Mouse (Mus musculus) urinary bladder, postnatal 10 days (tissue): ENCODE data around the gene Coro1b.
"Not testable (repeated sequence)": the region's sequence is repeated elsewhere in the genome, so short reads cannot be mapped to it uniquely, and the experiment has no call there.

ENCODE experiments used
- DNase-seq: peaks from one replicate; pipeline ENCODE4 v3.0.0; 2022; ENCODE audit warnings: low spot score

Gene Coro1b

DNA sequence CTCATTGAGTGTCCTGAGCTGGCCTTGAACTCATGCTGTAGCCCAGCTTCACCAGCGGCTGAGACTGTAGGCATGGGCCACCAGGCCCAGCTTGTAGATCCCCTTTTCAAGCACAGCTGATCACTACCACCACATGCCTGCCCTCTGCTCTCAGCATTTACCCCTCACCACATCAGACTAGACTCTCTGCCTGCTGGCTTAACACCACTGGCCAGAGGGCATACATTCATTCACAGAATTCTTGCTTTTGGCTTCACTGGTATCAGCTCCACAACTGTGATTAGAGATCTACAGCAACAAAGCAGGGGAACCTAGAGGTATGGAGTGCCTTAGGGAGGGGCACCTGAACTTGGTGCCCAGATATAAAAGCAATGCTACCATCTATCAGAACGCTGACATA, 27.9 kb upstream of the Coro1b start:
- no peak for DNase-seq

DNA sequence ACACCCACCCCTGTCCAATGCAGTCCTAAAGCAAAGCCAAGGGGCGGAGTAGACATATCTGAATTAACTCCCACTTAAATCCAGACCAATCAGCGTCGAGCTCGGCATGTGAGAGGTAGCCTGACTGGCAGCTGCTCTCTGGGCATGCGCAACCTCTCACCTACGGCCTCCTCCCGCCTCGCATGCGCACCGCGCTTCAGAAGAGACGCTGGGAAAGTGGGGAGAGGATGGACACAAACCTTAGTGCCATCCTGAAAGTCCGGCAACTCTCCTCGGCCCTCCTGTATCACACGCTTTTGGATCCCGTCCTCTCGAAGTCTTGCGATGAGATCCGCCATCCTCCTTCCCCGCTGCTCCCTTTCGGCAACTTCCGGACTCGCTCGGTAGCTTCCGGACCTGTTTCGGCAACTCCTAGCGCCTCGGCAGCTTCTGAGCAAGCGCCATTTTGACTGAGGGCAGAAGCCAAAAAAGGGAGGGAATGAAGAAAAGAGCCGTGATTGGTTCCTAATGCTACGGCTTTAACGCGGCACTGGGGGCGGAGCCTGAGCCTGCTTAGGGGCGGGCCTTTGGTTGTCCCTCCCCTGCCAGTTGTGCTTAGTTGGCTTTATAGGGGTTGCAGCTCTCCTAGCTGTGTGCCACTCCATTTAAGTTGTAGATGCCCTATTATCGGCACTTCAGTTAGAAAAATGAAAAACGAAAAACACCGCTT, 27.2 kb upstream of the Coro1b start:
- peak; percentile 93 for DNase-seq

DNA sequence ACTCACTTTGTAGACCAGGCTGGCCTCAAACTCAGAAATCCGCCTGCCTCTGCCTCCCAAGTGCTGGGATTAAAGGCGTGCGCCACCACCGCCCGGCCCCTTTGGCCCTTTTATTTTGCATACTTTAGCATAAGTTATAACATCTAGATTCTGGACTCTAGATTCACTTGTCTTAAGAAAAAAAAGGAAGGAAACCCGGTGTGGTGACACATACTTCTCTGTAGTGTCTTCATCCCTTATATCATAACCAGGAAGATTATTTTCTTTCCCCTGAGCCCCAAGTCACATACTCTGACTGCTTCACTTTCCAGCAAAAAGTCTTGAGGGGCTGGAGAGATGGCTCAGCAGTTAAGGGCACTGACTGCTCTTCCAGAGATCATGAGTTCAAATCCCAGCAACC, 26.5 kb upstream of the Coro1b start:
- not testable (repeated sequence) for DNase-seq

DNA sequence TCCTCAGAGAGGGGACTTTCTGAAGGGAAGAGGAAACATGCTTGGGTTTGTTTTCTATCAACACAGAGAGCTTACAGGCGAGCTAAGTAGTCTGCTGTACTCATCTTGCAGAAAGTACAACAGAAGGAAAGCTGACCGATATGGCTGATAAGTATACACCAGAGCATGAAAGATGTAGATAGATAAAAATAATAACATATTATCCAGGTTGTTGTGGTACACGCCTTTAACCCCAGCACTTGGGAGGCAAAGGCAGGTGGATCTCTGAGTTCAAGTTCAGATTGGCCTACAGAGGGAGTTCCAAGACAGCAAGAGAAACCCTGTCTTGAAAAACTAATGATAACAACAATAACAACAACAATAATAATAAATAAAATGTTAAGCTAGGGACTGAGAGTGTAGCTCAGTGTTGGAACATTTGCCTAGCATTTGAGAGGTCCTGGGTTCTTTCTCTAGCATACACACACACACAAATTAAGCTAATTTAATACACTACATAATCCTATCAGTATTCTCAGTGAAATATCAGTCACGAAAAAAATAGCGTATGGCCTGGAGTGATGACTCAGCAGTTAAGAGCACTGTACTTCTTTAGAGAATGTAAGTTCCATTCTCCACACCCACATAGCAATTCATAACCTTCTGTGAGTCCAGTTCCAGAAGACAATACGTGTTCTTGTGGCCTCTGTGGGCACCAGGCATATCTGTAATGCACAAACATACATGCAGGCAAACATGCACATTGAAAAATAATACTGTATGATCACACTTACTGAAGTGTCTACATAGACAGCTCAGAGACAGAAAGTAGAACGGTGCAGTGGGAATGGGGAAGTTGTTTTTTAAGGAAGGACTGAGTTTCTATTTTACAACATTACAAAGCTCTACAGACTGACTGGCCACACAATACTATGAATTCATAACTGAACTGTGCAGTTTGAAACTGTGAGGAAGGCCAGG, 25.7 kb upstream of the Coro1b start:
- no peak for DNase-seq

DNA sequence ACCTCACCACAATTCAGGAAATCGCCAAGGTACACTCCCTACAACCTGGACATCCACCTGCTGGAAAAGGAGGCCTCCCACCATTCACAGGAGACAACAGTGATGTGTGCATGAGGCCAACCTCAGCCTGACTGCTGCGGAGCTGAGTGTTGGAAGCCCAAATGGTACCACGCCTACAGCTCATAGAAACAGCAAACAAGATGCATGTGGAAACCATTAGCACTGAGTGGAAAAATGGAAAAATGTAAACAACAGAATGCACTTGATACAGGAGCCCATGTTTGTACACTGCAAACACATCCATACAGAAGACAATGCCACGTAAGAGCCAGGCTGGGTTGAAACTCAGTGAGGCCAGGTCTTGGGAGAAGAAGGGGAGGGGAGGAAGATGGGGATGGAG, 24.0 kb upstream of the Coro1b start:
- DNase-seq: no peak

DNA sequence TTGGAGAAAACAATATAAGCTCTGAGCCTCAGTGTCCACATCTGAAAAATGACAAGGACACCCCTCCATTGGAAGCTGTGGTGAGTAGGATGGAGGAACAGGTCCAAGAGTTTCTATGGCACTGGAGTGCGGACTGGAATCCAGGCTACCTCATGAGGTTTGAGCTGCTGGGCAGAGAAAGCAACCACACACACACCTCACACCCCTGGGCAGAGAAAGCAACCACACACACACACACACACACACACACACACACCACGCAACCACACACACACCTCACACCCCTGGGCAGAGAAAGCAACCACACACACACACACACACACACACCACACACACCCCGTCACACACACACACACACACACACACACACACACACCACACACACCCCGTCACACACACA, 23.2 kb upstream of the Coro1b start:
- DNase-seq: not testable (repeated sequence)

DNA sequence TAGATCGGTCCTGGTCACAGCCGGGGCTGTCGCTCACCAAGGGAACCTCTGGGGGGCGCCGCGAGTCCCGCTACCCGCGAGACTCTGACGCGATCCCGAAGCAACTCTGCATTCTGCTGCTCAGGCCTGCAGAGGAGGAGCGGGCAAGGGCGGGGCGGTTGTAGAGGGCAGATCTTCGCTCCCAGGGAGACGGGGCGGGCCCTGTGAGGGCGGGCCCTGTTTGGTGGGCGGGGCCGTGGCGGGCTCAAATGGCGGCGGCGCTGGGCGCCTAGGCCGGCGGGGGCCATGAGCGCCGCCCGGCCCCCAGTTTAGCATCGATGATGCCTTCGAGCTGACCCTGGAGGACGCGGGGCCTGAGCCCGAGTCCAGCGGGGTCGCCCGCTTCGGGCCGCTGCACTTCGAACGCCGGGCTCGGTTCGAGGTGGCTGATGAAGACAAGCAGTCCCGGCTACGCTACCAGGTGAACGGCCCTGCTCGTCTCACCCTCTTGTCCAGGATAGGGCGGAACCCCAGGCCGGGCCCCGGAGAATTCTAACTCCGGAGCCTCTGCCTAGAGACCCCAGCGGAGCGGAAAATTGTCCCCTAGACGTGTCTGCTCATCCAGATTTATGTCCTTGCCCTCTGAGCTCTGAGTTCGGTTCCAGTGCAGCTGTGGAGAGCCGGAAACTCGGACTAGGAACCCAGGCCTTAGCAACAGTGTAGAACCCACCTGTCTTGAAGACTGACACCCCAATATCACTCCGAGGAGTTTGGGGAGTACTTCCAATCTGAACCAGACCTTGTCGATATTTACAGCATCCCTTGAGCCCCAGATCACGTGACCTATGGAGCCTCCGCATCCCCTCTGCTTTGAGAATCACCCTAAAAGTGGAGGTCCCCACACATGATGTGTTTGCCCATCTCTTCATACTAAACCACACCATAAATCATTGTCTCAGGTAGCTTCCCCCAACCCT, 22.4 kb upstream of the Coro1b start, which contains the start of gene Aip:
TSS of gene Aip (minus strand) at position 118 of the 956 bp plus-strand sequence.
- DNase-seq: peak; percentile 90

- DNase-seq: no peak
Measured at GRCm38 (mm10) chr19:4126759-4127495, 21.5 kb upstream of the Coro1b start.

DNA sequence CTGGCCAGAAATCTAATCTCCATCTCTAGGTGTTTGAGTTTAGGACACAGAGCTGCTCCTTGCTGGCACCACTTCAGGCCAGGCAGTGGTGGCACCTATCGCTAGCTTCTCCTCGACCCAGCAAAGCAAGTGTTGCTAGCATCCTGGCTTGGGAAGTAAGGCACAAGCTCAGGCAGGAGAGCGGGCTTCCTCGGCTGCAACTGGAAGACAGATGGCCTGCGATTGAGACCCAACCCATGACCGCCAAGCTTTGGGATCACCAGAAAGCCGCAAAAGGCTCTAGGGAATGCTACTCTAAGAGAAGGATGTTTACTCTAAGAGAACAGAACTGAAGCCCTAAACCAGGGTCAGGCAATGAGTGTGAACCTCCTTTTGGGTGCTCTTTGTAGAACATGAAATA, 19.0 kb upstream of the Coro1b start:
- no peak for DNase-seq

DNA sequence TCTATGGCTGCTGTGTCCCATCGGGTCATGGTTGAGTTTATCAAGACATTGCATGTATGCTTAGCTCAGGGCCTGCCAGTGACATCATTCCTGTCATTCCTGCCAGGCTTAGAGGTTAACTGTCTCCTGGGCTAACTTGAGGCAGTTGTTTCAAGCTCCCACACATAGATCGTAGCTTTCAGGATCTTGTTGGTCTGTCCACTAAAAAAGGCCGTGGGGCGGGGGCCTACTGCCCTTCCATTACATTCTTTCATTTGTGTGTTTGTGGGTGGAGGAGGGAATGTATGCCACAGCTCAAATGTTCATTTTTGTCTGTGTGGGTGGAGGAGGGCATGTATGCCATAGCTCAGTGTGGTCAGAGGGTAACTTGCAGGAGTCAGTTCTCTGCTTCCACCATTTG, 18.3 kb upstream of the Coro1b start:
- no peak for DNase-seq

- no peak for DNase-seq
Measured at GRCm38 (mm10) chr19:4131075-4131474, 17.3 kb upstream of the Coro1b start.

- no peak for DNase-seq
Measured at GRCm38 (mm10) chr19:4131768-4132167, 16.7 kb upstream of the Coro1b start.

- DNase-seq: no peak
Measured at GRCm38 (mm10) chr19:4134354-4134753, 14.1 kb upstream of the Coro1b start.

- DNase-seq: not testable (repeated sequence)
Measured at GRCm38 (mm10) chr19:4135229-4135962, 13.0 kb upstream of the Coro1b start.

DNA sequence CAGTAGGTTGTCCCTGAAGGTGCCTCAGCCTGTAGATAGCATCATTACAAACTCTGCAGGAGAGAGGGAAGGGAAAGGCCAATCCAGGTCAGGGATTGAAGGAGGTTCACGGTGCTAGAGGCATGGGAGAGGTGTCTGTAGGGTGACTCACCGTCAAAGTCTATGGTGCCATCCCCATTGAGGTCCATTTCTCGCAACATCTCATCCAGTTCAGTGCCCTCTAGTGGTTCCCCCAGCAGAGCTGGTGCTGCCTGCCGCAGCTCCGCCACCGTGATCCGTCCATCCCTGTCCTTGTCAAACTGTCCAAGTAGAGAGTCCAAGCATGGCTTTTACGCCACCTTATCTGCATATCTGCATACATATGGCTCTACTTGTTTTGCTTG, 12.5 kb upstream of the Coro1b start:
- DNase-seq: not testable (repeated sequence)

DNA sequence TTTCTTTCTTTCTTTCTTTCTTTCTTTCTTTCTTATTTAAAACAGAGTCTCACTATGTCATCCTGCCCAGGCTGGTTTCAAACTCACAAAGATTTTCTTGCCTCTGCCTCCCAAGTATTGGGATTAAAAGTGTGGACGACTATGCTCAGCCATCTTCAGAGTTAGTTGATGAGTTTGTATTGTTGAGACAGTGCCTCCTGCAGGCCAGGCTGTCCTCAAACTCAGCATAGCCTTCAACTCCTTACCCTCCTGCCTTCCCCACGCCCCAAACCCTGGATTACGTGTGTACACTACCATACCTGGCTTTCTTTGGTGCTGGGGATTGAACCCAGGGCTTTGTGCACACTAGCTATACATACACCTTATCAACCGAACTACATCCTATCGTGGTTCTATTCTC, 12.0 kb upstream of the Coro1b start:
- DNase-seq: no peak

DNA sequence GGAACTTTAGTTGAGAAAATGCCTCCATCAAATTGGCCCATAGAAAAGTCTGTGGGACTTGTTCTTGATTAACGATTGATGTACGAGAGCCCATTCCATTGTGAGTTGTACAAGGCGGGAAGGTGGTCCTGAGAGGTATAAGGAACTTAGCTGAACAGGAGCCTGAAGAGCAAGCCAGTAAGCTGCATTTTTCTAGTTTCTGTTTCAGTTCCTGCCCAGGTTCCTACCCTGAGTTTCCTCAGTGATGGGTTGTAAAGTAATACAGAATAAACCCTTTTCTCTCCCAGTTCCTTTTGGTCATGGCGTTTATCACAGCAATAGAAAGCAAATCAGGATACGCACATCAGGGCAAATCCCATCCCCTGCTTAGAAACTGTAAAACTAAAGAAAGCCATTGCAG, 10.5 kb upstream of the Coro1b start:
- no peak for DNase-seq

GRCm38 (mm10) chr19:4139446-4139845, 9.0 kb upstream of the Coro1b start, which contains the start of gene Gpr152:
Gene Gpr152 (plus strand): TSS chr19:4139787.
- no peak for DNase-seq

GRCm38 (mm10) chr19:4140147-4140546, 8.3 kb upstream of the Coro1b start:
- DNase-seq: no peak

DNA sequence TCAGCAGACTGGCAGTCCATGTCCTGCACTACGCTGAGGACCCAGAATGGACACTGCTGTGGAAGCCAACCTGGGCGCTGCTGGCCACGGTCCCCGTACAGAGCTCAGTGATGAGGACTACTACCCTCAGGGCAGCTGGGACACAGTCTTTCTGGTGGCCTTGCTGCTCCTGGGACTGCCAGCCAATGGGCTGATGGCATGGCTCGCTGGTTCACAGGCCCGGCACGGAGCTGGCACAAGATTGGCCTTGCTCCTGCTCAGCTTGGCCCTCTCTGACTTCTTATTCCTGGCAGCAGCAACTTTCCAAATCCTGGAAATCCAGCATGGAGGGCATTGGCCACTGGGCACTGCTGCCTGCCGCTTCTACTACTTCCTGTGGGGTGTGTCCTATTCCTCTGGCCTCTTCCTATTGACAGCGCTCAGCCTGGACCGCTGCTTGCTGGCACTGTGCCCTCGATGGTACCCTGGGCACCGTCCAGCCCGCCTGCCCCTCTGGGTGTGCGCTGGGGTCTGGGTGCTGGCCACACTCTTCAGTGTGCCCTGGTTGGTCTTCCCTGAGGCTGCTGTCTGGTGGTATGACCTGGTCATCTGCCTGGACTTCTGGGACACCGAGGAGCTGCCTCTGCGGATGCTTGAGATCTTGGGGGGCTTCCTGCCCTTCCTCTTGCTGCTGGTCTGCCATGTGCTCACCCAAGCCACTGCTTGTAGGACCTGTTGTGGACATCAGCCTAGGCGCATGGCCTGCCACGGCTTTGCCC, 5.8 kb upstream of the Coro1b start:
- no peak for DNase-seq
